Mouse (Mus musculus) layer of hippocampus, postnatal 25 days (tissue): ENCODE results near the gene Hpgd. TPM values are rescaled to one million over a fixed set of nuclear protein-coding genes. Genes with fewer than 3 reads are reported as not detected.
"Not testable (repeated sequence)": the region's sequence is repeated elsewhere in the genome, so short reads cannot be mapped to it uniquely, and the experiment has no call there.

Experiments
- DNase-seq, 2 experiments: peaks; one replicate each; pipeline ENCODE4 v3.0.0; 2022; ENCODE audit warnings: mixed read lengths in 2 of 2, low spot score in 1 of 2; ENCODE audit errors: extremely low spot score in 1 of 2
- total RNA-seq, 2 experiments: library from RNA; stranded (reverse); gene quantifications; 2 replicates each; pipeline ENCODE4 v1.2.3; 2021

Hpgd gene
- 1 to 10 TPM; 3.6 to 4.0 TPM for total RNA-seq

DNA sequence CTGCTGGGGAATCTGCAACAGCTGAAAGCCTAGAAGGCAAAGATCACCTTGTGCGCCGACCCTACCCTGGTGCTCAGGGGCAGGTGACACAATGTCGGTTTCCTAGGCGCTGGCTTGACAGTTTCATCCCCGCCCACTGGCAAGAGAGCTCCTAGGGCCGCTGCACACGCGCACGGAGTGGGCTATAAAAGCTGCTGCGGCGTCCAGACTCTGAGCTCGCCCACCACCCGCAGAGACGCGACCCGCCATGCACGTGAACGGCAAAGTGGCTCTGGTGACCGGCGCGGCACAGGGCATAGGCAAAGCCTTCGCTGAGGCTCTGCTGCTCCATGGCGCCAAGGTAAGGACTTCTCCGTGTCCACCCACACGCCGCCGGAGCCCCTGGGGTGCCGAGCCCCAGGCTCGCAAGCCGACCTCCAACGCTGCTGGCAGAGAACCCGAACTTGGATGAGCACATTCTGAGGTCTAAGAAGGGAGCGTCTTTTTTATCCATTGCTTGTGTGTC lies at the start of gene Hpgd:
Gene Hpgd (plus strand): TSS at position 213 of the 505 bp plus-strand sequence.
- peak in 1 of 2 experiments; percentile 13 for DNase-seq

DNA sequence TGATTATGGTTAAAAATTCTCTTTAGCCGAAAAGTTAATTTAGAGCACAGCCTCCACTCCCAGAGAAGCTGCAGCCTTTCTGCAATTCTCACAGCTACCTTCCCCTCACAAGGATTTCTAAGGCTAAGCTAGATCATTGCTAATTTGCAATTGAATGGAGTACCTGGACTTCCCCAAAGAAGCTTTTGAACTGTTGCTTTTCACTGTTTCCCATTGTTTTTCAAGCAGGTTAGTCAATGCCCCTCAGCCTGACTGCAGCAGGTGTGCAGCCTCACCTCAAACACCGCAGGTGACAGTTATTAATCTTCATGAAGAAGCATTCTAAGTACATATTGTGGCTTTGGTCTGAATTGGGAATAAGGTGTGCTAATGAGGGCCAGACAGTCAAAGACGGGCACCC lies 42.7 kb upstream of the Hpgd start:
- DNase-seq = not testable (repeated sequence)

DNA sequence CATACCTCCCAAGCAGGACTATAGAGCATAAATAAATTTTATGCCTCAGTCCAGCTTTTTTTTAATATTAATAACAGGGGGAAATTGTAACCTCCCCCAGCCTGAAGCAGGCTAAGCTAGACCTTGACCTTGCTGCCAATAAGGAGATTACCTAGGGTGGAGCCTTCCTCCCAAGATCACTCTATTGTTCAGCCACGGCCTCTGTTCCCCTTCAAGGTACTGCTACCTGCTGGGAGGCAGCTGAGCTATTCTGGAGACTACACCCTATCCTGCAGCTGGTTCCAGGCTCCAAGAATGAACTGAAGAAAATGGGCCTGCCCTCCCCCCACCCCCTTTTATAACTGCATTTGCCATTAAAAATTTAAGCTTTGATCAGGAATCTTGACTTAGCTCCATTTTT lies 42.1 kb upstream of the Hpgd start:
- DNase-seq = no peak

DNA sequence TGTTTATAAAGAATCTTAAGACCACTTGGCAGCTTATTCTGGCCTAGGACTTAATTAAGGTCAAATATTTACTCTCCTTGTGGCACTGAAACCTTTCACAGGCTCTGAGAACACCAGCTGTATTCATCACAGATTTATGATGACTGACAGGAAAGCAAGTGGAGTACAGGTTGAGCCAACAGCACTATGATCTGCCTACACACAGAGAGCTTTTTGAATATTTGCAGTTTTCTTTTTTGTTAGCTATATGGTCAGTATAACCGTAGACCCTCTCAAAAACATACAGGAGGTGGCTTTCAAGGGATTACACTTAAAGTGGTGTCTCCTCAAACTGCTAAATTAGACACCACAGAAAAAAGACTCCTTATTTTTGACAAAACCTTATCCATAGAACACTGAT lies 33.2 kb upstream of the Hpgd start:
- DNase-seq = no peak

DNA sequence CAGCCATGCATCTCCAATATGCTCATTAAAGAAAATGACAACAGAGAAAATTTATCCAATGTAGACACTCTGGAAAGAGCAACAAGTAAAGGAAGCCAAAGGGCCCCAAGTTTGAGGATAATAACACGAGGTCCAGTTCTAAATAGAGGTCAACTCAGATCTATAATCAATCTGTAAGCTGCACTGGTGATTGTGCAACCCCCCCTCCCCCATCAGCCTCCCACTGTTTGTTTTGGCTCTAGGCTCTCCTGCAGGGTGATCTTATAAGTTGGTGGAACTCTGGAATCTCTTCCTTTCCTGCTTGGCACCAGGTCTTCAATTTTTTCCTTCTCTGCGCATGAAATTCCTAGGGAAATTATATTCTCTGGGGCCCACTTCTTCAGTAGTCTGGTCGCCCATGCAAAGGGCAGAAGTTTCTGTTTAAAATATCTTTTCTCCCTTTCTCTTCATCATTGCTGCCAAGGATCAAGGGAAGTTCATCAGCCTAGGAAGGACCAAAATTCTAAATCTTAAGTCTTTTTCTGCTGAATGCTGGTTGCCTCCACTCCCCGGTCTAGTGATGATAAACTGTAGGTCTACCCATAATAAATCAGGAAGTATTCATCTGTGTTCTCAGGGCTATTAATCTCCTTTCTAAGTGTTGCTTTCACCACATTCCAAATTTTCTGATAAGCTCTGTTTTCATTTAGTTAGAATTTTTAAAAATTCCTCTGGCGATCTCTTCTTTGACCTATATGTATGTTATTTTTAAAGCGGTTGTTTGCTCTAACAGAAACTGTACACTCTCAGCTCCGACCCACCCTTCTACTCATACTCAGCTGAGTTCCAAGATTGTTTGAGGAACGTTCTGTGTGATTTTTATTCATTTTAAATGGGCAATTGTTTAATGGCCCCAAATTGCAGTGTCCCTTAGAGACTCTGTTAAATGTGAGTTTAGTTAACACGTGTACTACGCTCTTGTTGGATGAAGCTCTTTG lies 24.4 kb upstream of the Hpgd start:
- no peak for DNase-seq

DNA sequence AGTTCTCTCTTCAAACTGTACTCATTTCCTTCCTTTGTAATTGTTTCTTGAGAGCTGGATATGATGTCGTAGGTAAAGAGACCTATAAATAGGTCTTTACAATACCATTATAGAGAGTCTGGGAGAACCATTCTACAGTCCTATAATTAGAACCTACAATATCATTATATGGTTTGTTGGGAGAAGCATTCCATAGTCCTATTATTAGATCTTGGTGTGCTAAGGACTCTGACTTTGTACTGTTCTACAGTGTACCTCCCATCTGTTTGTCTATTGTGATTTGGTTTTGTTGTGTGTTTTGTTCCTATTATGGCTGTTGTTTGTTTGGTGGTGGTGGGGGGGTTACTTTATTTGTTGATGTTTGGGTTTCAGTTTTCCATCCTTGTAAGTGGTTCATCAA lies 21.5 kb upstream of the Hpgd start:
- DNase-seq = no peak

DNA sequence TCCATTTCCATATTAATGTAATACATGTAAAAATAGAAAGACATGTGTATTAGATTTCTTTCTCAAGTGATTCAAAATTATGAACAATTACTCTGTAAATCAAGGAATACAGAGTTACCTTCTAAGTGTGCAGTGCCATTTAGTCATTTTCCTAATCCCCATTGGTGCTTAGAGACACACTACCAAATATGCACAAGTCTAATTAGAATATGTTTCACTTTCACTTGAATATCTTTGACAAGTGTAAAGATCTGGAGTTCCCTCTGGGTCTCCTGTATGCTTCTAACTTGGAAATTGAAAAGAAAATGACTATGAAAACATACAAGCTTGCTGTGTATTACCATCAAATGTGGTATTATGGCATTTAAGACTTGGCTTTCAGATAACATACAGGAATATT lies 19.1 kb upstream of the Hpgd start:
- no peak for DNase-seq

DNA sequence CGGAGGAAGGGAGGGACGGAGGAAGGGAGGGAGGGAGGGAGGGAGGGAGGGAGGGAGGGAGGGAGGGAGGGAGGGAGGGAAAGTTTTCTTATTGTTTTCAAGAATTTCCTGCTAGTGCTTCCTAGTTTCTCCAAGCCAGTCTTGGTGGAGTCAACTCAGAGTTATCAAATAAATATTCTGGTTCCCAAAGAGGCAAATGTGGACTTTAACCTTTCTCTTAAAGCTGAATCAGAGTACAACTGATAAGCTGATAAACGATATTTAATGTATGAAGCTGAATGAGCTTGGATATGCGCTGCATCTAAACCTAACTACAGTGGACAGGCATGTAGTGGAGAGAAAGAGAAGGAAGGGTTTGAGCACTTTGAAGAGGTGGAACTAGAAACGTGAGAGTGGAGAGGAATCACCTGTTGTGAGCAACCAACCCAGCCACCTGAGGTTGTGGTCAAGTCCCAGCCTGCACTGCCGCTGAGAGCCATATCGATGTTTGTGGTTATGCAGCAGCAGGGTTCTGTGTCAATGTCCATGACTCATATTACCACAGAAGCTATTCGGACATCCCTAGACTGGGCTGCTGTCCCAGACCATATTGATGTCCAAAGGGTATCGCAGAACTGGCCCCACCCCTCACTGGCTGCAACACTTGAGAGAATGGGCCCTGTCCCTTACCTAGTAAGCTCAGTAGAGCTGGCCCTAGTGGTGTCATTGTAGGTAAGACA lies 16.4 kb upstream of the Hpgd start:
- no peak for DNase-seq

DNA sequence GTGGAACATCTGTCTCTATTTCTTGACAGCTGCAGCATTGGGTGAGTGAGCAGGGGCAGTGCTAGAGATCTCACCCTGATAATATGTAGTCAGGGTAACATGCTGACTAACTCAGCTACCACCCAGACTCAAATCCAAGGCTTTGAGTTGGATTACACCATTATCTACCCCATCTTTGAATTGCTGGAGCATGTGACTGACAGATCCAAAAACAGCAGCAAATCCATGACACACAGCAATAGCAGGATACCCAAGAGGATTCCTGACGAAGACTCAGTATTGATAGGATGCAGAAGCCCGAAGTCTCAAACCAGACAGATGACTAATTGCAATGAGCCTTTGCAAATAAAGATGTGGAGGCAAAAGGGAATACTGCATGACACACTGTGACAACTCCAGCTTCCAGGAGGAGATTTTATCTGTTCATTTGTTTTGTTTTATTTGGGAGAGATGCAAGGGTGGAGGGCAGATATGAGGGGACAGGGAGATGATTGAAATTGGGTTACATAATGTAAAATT lies 15.8 kb upstream of the Hpgd start:
- no peak for DNase-seq

DNA sequence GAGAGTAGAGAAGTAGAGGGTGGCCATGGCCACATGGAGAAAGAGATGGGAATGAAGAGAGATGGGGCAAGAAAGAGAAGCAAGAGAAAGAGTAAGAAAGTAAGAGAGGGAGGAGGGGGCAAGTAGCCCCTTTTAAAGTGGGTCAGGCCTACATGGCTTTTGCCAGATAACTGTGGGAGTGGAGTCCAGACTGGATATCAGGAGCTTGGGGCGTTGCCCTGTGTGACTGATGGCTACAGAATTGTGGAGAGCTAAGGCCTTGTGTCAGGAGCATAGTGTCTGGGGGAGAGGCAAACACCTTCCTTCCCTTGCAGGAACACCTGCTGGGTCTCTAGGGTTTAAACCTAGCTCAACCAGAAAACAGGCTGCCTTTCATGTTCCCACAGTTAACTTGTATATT lies 10.4 kb upstream of the Hpgd start:
- no peak for DNase-seq

DNA sequence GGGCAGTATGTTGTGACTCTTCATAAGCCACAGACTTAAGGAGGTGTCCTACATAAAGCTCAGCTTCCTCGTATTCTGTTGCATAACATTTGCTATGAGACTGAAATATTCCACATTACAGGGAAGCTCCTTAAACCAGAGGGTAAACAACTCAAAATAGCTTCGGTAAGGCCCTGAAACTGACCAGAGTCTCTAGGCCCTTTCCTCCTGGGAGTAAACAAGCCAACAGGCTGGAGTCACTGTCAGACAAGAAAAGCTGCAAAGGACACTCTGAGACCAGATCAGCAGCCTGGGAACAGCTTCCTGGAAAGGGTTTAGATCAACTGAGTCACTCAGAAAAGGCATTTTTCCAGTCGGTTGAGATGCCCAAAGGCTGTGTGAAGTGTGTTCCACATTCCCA lies 9.4 kb upstream of the Hpgd start:
- DNase-seq = no peak

DNA sequence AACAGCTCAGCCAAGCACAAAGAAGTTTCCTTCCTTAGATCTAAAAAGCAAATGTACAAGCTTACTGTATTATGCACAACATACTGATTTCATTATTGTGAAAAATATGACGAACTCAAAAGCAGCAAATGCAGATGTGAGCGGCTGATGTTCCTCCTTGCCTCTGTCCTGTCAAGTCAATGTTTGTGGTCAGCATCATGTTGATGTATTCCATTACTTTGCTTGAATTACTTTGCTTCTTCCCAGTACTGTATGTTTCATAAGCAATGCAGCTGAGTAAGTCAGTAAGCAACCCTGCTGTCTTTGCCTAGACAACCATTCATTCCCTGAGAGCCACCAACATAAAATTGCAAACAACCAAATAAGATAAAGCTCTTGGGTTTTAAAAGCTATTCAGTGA lies 7.7 kb upstream of the Hpgd start:
- no peak for DNase-seq

DNA sequence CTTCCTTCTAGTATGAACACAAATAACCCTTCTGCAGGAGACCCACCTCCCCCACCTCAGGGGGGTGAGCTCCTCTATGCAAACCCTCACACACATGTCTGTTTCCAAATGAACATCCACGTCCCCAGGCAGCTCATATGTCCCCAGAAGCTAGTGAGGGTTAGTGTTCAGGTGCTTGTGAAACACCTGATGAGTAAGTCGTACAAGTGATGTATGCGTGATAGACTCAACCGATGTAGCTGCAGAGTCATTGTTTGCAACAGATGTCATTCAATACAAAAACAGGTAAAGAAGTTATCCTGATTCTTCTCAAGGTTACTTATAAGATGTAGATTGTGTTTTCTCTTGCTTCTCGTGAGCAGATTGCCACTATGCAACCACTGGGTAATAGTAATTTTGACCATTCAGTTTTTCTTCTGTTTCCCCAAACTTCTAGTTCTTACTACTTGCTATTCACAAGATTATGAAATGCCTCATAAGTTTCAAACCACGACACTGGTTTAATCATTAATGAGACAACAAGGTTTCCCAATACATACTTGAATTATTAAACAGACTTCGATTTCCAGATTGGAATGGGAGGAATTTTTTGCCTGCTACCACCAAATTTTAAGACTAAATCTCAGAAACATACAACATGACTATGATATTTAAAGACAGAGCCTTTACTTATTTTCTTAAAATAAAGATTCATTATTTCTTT lies 6.9 kb upstream of the Hpgd start:
- DNase-seq = no peak

DNA sequence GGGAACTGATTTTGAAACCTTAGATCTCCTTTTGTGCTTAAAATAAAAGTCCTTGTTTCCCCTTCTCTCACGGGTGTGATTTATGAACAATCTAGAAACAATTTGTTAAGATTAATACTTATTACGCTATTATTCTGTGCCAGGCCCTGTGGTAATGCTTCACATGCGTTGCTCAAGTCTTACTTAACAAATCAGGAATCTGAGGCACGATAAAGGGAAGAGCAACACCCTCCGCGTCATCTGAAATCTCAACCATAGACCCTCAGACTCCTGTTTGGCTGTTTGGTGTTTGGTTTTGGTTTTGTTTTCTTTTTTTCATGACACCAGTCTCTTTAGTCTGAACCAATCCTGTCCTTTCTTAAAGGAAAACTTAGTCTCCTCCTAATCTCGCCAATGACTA lies 2.1 kb upstream of the Hpgd start:
- no peak for DNase-seq

DNA sequence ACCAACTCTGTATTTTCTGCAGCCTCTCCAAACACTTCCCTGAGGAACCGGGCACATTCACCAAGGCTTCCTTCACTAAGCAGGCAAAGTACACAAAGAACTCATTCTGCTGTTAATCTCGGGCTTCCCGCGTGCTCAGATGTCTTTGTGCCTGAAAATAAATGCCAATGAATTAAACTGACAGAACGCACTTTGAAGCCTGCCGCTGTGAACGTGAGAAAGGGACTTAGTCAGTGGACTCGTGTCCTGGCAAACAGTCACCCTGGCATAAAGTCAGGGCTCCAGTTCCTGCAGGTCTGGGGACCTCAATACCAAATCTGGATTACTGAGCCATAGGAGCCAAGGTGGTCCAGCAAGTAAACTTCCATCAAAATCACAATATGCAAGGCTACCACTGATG lies 905 bp upstream of the Hpgd start:
- DNase-seq = no peak

DNA sequence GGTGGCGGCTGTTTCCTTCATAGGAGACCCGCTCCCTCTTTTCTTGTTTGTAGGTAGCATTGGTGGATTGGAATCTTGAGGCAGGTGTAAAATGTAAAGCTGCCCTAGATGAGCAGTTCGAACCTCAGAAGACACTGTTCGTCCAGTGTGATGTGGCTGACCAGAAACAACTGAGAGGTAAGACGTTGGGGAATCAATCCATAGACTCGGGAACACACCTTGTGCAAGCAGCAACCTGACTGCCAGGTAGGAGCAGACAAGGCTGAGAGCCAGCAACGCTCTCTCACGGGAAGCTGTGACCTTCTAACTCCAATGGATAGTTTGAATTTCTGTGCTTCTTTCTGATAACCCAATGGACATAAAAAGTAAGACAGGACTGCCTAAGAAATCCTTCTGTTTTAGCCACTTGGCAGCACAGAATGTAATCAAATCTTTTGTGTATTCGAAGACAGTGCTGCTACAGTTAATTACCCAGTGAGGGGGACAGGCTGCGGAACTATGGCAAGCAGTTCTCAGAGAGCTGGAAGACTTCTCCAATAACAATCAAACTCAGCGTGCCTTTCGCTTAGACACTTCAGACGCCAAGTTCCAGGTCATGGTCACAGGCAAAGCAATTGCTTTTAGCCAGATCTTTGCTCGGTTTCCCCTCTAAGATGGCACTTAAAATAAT lies 636 bp downstream of the Hpgd start:
- DNase-seq = no peak

DNA sequence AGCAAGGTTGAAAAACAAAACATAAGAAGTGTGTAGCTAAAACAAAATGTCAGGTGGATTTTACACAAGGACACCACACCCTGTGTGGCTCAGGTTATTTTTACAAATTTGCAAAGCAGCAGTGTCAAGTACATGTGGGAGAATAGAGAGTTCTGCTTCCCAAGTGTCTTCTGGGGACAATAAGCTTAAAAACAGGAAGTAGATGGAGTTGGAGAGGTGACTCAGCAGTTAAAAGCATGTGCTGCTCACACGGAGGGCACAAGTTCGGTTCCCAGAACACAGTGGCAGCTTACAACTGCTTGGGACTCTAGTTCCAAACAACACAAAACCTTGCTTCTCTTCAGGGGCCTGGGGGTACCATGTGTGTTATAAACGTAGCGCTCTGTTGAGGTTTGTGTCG lies 5.0 kb downstream of the Hpgd start:
- no peak for DNase-seq

DNA sequence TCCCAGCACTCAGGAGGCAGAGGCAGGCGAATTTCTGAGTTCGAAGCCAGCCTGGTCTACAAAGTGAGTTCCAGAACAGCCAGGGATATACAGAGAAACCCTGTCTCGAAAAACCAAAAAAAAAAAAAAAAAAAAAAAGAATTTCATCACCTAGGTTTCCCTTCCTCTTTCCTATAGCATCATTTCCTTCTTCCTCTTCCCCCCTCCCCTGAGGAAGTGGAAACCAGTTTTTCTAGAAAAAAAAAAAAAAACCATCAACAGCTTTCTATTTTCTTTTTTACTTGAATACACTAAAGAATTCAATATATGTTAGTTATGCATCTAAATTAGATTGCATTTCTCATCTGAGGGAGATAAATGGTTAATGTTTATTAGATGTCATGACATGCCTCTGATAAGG lies 6.9 kb downstream of the Hpgd start:
- not testable (repeated sequence) for DNase-seq

DNA sequence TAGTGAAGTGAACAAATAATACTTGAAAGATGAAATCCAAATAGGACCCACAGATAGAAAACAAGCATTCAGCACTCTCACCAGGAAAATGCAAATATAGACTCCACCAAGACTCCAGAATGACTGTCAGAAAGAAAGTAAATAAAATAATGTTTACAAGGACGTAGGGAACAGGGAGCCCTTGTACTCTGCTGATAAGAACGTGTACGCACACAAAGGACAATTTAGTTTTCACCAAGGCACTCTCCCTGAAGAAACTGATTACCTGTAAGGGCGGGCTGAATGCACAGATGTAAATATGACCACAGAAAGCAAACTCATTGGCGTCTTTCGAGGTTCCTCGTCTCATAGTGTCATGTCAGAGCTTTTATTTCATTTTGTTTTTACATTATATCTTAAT lies 10.2 kb downstream of the Hpgd start:
- DNase-seq = no peak

DNA sequence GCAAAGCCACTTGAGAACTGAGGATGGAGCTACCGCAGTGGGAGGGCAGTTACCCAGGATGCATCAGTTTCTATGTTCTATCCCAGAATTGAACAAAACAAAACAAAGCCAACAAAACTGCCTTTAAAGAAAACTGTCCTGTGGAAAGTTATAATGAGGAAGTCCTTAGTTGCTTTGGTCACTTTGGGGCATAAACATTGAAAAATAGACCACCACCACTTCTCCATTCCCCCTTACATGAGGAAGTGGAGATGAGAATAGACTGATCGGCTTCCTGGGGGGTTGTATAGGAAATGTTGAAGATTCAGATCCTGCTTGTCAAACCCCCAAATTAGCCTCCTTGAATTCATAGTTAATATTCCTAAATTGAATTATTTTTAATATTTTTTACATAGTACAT lies 19.2 kb downstream of the Hpgd start:
- no peak for DNase-seq
